Mouse (Mus musculus) spleen, adult 2 months (tissue): Measurements from ENCODE around the gene Cpt1c.

Experiments
- CTCF ChIP-seq: fragments of 200-500 bp; IDR thresholded peaks from 2 replicates; pipeline ENCODE4 v1.5.1; 2011; ENCODE audit warnings: mild to moderate bottlenecking, inconsistent platforms; ENCODE audit not compliant: insufficient read depth, insufficient read length, insufficient replicate concordance; ENCODE audit errors: extremely low read depth
- POLR2A ChIP-seq: fragments of 200-500 bp; IDR thresholded peaks from 2 replicates; pipeline ENCODE4 v1.6.1; 2011; ENCODE audit warnings: low read depth, low read length, inconsistent platforms

- TF ChIP-seq POLR2A (peak; percentile 50), CTCF (no peak)
Measured at GRCm38 (mm10) chr7:44929204-44930151, 45.2 kb downstream of the Cpt1c start, which contains the start of gene Ap2a1.
